Mouse (Mus musculus): ENCODE results near the gene Mvb12b. TPM values are rescaled to one million over a fixed set of nuclear protein-coding genes. Genes with fewer than 3 reads are reported as not detected.

The Mvb12b gene
- polyA plus RNA-seq, 1 experiment = 204 TPM

DNA sequence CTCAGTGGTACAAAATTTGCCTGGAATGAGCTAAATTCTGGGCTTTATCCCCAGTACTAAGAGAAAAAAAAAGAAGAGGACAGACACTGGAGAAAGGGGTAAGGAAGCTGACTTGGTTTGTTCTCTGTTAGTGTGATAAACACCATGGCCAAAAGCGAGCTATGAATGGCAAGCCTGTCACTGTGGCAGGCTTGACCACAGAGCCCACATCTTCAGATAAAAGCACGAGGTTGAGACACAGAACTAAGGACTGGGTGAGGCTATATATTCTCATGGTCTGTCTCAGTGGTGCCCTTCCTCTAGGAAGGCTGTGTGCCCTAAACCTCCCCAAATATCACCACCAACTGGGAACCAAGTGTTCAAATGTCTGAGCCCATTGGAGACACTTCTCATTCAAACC, 31.0 kb downstream of the Mvb12b start:
- TF ChIP-seq FLI1 (IDR thresholded peaks at IDR 0.05; ENCODE audit: low read length) = no peak
- TF ChIP-seq GATA1 (IDR thresholded peaks at IDR 0.05; ENCODE audit: borderline replicate concordance, low read length) = no peak
- Histone ChIP-seq H3K36me3 (replicated peaks; ENCODE audit: low read length) (peaks cover 82% of the 10 kb centered on the region), H3K4me1 (peaks cover 98% of the 10 kb centered on the region), H3K4me3 (replicated peaks) (peak overlapping the region; percentile 44), H3K27me3 (replicated peaks) (no peaks in the 10 kb centered on the region), H3K9me3 (no peaks in the 10 kb centered on the region)

DNA sequence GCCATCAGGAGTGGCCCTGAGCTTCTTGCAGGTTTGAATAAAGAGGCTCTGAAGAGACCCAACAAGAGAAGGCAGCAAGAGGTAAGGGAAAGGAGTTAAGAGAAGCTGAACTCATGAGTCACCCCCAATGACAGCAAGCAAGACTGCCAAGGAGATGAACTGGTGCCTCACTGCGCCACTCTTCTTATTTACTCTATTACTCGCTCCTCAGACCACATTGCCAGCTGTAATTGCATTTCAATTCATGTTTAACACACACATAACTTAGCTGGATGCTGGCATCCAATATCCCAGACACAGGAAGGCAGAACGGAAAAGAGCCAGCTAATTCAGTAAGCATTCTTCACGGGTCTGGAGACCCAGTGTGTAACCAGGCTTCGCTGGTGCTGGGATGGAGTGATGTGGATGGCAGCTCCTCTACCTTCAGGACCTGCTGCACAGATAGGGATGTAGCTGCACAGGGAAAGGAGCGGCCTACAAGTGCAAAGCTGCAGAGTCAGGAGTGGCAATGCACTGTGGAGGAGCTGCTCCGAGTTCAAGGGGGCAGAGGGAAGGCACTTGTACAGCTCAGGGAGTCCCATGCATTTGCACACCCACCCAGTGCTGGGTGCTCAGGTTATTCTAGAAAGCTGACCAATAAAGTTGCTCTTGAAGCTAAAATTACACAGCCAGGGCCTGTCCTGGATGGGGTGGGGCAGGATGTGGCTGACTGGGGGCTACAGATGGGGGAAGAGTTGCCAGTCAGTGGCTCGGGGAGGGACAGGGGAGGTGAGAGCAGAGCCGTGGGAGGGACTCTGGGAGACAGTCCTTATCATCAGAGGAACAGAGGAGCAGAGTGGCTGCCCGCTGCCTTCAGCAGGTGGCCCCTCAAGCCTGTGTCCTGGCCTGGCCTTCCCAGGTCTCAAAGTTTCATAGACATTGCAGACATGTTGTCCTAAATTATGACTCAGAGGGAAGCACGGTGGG, 34.5 kb downstream of the Mvb12b start:
- H3K4me3 ChIP-seq (replicated peaks) = peak overlapping the region; percentile 85
- peaks cover 100% of the 10 kb centered on the region for H3K4me1 ChIP-seq

DNA sequence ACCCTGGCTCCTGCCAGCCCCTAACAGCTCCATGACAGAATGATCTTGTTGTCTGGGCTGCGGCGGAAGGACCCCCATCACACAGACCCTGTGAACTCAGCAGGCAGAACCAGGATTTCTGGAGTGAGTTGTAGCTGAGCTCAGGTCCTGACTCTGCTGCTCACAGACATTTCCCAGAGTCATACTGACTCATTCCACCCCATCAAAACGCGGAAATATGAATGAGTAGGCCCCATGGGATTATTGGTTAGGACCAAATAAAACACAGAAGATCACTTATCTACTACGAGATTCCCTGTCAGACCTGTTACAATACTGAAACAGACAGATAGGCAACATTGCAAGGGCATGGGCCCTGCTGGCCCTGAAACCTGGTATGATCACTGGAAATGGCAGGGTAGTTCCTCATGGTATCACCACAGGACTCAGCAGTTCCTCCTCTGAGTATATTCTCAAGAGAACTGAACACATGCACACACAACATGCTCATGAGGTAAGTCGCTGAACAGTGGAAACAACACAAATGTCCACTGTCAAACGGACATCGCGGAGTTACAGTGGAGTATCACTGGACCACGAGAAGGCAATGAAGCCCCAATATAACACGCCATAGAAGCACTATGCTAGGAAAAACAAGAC, 40.4 kb downstream of the Mvb12b start:
- Histone ChIP-seq H3K36me3 (replicated peaks; ENCODE audit: low read length) (peaks cover 83% of the 10 kb centered on the region), H3K4me1 (peaks cover 100% of the 10 kb centered on the region), H3K4me3 (replicated peaks) (peak overlapping the region; percentile 82), H3K27me3 (replicated peaks) (no peaks in the 10 kb centered on the region), H3K9me3 (no peaks in the 10 kb centered on the region)
- TF ChIP-seq GATA1 (IDR thresholded peaks at IDR 0.05; ENCODE audit: borderline replicate concordance, low read length) = no peak
- no peak for TF ChIP-seq FLI1 (IDR thresholded peaks at IDR 0.05; ENCODE audit: low read length)

More for the DNA sequence above, 34.5 kb downstream of the Mvb12b start:
- no peaks in the 10 kb centered on the region for H3K9me3 ChIP-seq
- TF ChIP-seq GATA1 (IDR thresholded peaks at IDR 0.05; ENCODE audit: borderline replicate concordance, low read length) (no peak), FLI1 (IDR thresholded peaks at IDR 0.05; ENCODE audit: low read length) (no peak)
- no peaks in the 10 kb centered on the region for H3K27me3 ChIP-seq (replicated peaks)
- peaks cover 87% of the 10 kb centered on the region for H3K36me3 ChIP-seq (replicated peaks; ENCODE audit: low read length)

DNA sequence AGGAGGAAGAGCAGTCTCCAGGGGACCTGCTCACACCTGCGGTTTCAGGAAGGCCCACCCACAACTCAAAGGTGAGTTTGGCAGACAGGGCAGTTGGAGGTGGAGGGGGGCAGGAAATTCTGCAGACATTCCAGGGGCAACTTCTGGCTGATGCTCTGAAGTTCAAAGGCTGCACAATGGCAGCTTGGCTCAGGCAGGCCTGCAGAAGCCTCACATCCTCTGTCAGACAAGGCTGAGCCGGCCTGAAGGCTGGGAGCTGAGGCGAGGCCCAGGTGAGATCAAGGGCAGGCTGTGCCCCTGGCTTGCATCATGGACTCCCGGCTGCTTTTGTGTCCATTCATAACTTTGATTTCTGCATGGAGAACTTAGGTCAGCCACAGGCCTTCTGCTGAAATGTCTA, 41.1 kb downstream of the Mvb12b start:
- H3K4me1 ChIP-seq = peaks cover 100% of the 10 kb centered on the region

DNA sequence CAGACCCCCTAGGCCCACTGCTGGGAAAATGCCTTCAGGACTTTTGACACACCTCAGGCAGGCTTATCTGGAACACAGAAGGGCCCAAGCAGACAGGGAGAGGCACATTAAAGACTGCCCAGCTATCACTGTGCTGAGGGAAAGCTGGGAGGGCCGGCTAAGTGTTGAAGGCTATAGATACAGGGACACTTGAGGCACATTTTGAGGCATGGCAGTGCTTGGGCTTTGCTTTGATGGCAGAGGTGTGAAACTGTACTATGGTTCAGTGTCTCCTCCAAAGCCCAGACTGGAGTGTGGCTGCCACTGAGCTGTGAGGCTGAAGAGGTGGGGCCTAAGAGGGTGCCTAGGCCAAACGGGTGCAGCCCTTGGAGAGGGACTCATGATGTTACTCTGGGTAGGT, 44.1 kb downstream of the Mvb12b start:
- H3K36me3 ChIP-seq (replicated peaks; ENCODE audit: low read length) = peaks cover 90% of the 10 kb centered on the region

More for the DNA sequence above, 41.1 kb downstream of the Mvb12b start:
- Histone ChIP-seq H3K4me3 (replicated peaks) (peak overlapping the region; percentile 59), H3K27me3 (replicated peaks) (no peaks in the 10 kb centered on the region), H3K9me3 (no peaks in the 10 kb centered on the region), H3K36me3 (replicated peaks; ENCODE audit: low read length) (peaks cover 86% of the 10 kb centered on the region)
- TF ChIP-seq FLI1 (IDR thresholded peaks at IDR 0.05; ENCODE audit: low read length) (no peak), GATA1 (IDR thresholded peaks at IDR 0.05; ENCODE audit: borderline replicate concordance, low read length) (no peak)

DNA sequence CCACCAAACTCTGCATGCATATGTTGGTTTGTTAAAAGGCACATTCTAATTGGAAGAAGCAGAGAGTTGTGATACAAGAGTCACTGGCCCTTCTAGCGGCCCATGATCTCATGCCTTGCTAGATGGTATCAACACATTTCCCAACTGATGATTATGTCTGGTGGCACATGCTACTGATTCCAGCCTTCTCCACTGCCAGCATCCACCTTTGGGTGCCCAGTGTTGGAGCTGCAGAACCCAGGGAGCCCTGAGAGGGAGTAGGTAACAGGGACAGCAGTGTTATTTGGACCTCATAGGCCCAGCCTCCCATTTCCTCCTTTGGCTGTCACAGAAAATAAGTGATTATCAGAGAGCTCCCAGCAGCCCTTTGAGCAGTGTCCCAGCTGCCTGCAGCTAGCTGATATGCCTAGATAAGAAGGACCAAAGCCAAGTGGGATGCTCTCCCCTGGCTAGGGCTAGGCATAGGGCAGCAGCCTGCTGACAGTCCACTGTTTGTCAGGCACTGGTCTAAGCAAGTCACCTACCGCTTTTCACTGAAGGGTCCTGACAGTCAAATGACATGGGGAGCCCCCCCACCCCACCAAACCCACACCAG, 44.7 kb downstream of the Mvb12b start:
- TF ChIP-seq GATA1 (IDR thresholded peaks at IDR 0.05; ENCODE audit: borderline replicate concordance, low read length) = peak; percentile 86; the same call in 1 of the 3 replicates
- TF ChIP-seq FLI1 (IDR thresholded peaks at IDR 0.05; ENCODE audit: low read length) = no peak
- Histone ChIP-seq H3K27me3 (replicated peaks) (no peaks in the 10 kb centered on the region), H3K36me3 (replicated peaks; ENCODE audit: low read length) (peaks cover 90% of the 10 kb centered on the region), H3K9me3 (no peaks in the 10 kb centered on the region), H3K4me1 (peaks cover 100% of the 10 kb centered on the region), H3K4me3 (replicated peaks) (peak overlapping the region; percentile 76)

More for the DNA sequence above, 44.1 kb downstream of the Mvb12b start:
- H3K27me3 ChIP-seq (replicated peaks) = no peaks in the 10 kb centered on the region
- no peak for TF ChIP-seq GATA1 (IDR thresholded peaks at IDR 0.05; ENCODE audit: borderline replicate concordance, low read length)
- TF ChIP-seq FLI1 (IDR thresholded peaks at IDR 0.05; ENCODE audit: low read length) = no peak
- H3K4me1 ChIP-seq = peaks cover 100% of the 10 kb centered on the region
- H3K4me3 ChIP-seq (replicated peaks) = peak overlapping the region; percentile 19
- no peaks in the 10 kb centered on the region for H3K9me3 ChIP-seq

DNA sequence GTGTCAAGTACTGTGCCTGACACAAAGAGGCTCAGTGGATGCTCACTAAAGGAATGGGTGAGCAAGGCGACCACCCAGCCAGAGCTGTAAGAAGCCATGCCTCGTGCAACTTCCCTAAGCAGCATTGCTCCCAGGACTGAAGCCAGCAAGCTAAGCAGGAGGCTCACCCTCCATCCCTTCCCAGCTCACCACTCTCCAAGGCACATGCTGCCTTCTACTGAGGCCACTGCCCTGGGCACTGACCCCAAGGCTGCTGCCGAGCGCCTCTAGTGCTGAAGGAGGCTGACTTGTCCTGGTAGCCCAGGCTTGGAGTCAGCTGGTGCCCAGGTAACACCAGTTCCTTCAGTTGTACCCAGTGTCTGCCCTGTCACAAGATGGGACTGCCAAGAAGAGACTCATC, 45.8 kb downstream of the Mvb12b start:
- H3K4me3 ChIP-seq (replicated peaks) = peak overlapping the region; percentile 74
- TF ChIP-seq GATA1 (IDR thresholded peaks at IDR 0.05; ENCODE audit: borderline replicate concordance, low read length) = no peak
- no peak for TF ChIP-seq FLI1 (IDR thresholded peaks at IDR 0.05; ENCODE audit: low read length)
- peaks cover 100% of the 10 kb centered on the region for H3K4me1 ChIP-seq
- H3K36me3 ChIP-seq (replicated peaks; ENCODE audit: low read length) = peaks cover 93% of the 10 kb centered on the region
- no peaks in the 10 kb centered on the region for H3K27me3 ChIP-seq (replicated peaks)
- H3K9me3 ChIP-seq = no peaks in the 10 kb centered on the region

DNA sequence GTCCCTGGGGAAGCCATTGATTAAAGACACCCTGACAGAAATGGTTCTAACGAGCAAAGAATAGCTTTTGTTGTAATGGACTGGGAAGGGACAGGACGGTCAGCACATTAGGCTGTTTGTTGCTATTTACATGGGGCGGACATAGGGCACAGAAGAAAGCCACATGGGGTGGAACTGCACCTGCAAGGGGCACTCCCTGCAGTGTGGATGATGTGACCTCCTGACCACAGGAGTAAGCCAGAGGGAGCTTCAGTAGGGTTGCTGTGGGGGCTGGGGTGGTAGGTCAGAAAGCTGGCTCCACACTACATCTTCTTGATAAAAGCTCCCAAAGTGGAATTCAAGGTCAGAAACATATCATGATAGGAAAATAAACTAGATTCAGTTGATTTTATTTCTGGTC, 47.3 kb downstream of the Mvb12b start:
- Histone ChIP-seq H3K36me3 (replicated peaks; ENCODE audit: low read length) (peaks cover 94% of the 10 kb centered on the region), H3K27me3 (replicated peaks) (no peaks in the 10 kb centered on the region), H3K9me3 (no peaks in the 10 kb centered on the region), H3K4me1 (peaks cover 100% of the 10 kb centered on the region), H3K4me3 (replicated peaks) (peak overlapping the region; percentile 62)
- TF ChIP-seq FLI1 (IDR thresholded peaks at IDR 0.05; ENCODE audit: low read length) = no peak
- TF ChIP-seq GATA1 (IDR thresholded peaks at IDR 0.05; ENCODE audit: borderline replicate concordance, low read length) = no peak

DNA sequence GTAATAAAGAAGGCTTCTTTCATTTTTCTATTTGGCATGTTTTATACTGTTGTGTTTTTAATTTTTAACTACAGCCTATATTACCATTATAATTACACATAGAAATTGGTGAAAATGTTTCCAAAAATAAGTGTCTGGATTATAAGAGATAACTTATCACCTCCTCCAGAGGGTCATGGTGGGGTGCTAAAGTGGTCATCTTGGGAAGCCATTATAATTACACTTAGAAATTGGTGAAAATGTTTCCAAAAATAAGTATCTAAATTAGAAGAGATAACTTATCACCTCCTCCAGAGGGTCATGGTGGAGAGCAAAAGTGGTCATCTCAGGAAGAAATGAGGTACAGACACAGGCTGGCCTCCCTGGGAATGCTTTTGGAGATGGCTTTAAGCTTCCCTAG, 48.5 kb downstream of the Mvb12b start:
- Histone ChIP-seq H3K4me1 (peaks cover 100% of the 10 kb centered on the region), H3K36me3 (replicated peaks; ENCODE audit: low read length) (peaks cover 97% of the 10 kb centered on the region), H3K4me3 (replicated peaks) (no peak overlapping the region), H3K9me3 (no peaks in the 10 kb centered on the region), H3K27me3 (replicated peaks) (no peaks in the 10 kb centered on the region)
- TF ChIP-seq FLI1 (IDR thresholded peaks at IDR 0.05; ENCODE audit: low read length) (no peak), GATA1 (IDR thresholded peaks at IDR 0.05; ENCODE audit: borderline replicate concordance, low read length) (no peak)

Data from megakaryocyte, embryonic 14.5 days (primary cell).